Mouse (Mus musculus) neural tube, embryonic 15.5 days (tissue): ENCODE data around the gene Gng11. TPM values are rescaled to one million over a fixed set of nuclear protein-coding genes. Genes with fewer than 3 reads are reported as not detected.

Experiments
- ATAC-seq: fragments of 200-750 bp; cut with Nextera tagmentation; 2 replicates; pipeline ENCODE4 v1.8.0; 2017; ENCODE audit warnings: mild to moderate bottlenecking, moderate TSS enrichment, moderate library complexity; ENCODE audit not compliant: low FRiP score
- H3K27ac ChIP-seq: fragments of 300-500 bp; sonication (generic); replicated peaks from 2 replicates; pipeline ENCODE4 v1.5.1; 2015; ENCODE audit warnings: mild to moderate bottlenecking, inconsistent platforms
- H3K27me3 ChIP-seq: fragments of 300-500 bp; sonication (generic); replicated peaks from 2 replicates; pipeline ENCODE4 v1.6.1; 2015; ENCODE audit warnings: inconsistent platforms
- H3K36me3 ChIP-seq: fragments of 300-500 bp; sonication (generic); 2 replicates; pipeline ENCODE4 v1.6.1; 2015; ENCODE audit warnings: inconsistent platforms
- H3K4me1 ChIP-seq: fragments of 300-500 bp; sonication (generic); 2 replicates; pipeline ENCODE4 v1.6.1; 2015; ENCODE audit warnings: inconsistent platforms
- H3K4me2 ChIP-seq: fragments of 300-500 bp; sonication (generic); 2 replicates; pipeline ENCODE4 v1.6.1; 2015; ENCODE audit warnings: inconsistent platforms, mild to moderate bottlenecking, moderate library complexity
- H3K4me3 ChIP-seq: fragments of 300-500 bp; sonication (generic); replicated peaks from 2 replicates; pipeline ENCODE4 v1.5.1; 2015; ENCODE audit warnings: mild to moderate bottlenecking, inconsistent platforms
- H3K9ac ChIP-seq: fragments of 300-500 bp; sonication (generic); replicated peaks from 2 replicates; pipeline ENCODE4 v1.6.1; 2015; ENCODE audit warnings: mild to moderate bottlenecking, inconsistent platforms
- H3K9me3 ChIP-seq: fragments of 300-500 bp; sonication (generic); replicated peaks from 2 replicates; pipeline ENCODE4 v1.6.1; 2016; ENCODE audit warnings: inconsistent platforms
- WGBS: fragments of 180-500 bp; shearing (Covaris S2); methylation state at CpG from one replicate; pipeline ENCODE4 v1.1.7; 2015; ENCODE audit warnings: mixed read lengths; 5-methylcytosine and 5-hydroxymethylcytosine counted together
- polyA plus RNA-seq: library from polyadenylated mRNA; unstranded; fragments of >200 nt; fragmentation: Nextera tagmentation; extraction: Ambion mirVana; gene quantifications from 2 replicates; pipeline ENCODE4 v1.2.1, GENCODE M21; 2015

Gng11 gene
- polyA plus RNA-seq, 1 experiment from 2014 or later, result 29.2 TPM

DNA sequence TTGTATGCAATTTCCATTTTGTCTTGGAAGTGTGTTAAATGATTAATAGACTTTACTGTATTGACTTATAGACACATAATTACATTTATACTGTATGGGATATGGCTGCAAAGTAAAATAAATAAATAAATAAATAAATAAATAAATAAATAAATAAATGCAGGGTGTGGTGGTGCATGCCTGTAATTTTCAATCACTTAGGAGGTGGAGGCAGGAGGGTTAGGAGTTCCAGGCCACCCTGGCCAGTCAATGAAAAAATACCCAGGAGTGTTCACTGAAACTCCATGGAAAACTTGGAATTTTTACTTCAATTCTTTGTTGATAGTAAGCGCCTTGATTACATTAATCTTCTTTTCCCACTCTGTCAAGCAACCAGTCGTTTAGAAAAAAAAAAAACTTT lies 1.1 kb downstream of the Gng11 start:
- ATAC-seq, result no peak
- Histone ChIP-seq H3K36me3 (no peaks in the 10 kb centered on the region), H3K9me3 (no peaks in the 10 kb centered on the region), H3K4me1 (peaks cover 4% of the 10 kb centered on the region), H3K4me3 (peak overlapping the region; percentile 35; the same call in 1 of the 2 replicates), H3K27me3 (no peaks in the 10 kb centered on the region), H3K4me2 (no peak overlapping the region), H3K9ac (no peak overlapping the region), H3K27ac (no peak overlapping the region)
- 72% methylated on average over 2 of the region's 2 CpGs for WGBS

- Histone ChIP-seq H3K4me3 (no peak overlapping the region), H3K27me3 (no peaks in the 10 kb centered on the region), H3K4me2 (no peak overlapping the region), H3K9ac (no peak overlapping the region), H3K36me3 (no peaks in the 10 kb centered on the region), H3K9me3 (no peaks in the 10 kb centered on the region), H3K27ac (no peak overlapping the region), H3K4me1 (peaks cover 4% of the 10 kb centered on the region)
- 82% methylated on average over 2 of the region's 2 CpGs for WGBS
- ATAC-seq, result no peak
Measured at GRCm38 (mm10) chr6:4008501-4009040, 4.9 kb downstream of the Gng11 start.

DNA sequence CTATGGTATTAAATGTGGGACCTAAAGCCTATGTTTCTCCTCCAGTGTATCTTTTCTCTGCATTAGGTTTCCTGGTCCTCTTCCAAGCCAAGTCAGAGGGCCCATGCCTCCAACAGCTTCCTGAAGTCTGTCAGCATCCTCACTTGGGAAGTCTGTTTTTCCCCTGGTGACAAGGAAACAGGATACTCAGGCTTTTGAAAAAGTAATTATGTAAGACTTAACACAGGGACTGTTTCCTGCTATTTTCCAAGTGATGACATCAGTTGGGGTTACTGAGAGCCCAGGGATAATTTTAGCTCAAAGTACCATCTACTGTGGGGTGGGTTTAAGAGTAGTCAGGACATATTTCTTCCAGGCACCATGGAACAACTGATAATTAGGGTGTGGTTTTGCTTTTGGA lies 5.8 kb downstream of the Gng11 start:
- Histone ChIP-seq H3K27me3 (no peaks in the 10 kb centered on the region), H3K36me3 (no peaks in the 10 kb centered on the region), H3K9ac (no peak overlapping the region), H3K27ac (no peak overlapping the region), H3K9me3 (no peaks in the 10 kb centered on the region), H3K4me3 (no peak overlapping the region), H3K4me1 (no peaks in the 10 kb centered on the region), H3K4me2 (no peak overlapping the region)
- ATAC-seq, result no peak

DNA sequence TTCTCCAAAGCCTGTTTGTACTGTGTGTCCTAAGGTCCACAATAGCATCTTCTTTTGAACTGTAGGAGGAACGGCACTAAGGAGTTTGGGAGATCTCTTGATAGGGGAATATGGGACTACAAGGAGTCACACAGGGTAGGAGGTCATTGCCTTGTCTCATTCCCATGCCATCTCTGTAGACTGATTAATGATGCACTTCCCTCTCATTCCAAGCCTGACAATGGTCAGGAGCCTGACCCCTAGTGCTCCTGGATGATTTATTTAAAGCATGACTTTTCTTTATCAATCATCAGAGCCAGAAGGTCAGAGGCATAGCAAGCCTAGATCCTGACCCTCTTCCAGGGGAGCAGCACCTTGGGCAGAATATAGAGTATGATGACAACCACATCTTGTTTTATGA lies 18.9 kb downstream of the Gng11 start:
- no peak overlapping the region for H3K4me3 ChIP-seq
- H3K27me3 ChIP-seq, result no peaks in the 10 kb centered on the region
- no peak for ATAC-seq
- no peaks in the 10 kb centered on the region for H3K36me3 ChIP-seq
- H3K4me2 ChIP-seq, result no peak overlapping the region
- no peak overlapping the region for H3K9ac ChIP-seq
- no peak overlapping the region for H3K27ac ChIP-seq
- no peaks in the 10 kb centered on the region for H3K4me1 ChIP-seq
- WGBS, result 47% methylated on average over 1 of the region's 1 CpGs
- no peaks in the 10 kb centered on the region for H3K9me3 ChIP-seq

DNA sequence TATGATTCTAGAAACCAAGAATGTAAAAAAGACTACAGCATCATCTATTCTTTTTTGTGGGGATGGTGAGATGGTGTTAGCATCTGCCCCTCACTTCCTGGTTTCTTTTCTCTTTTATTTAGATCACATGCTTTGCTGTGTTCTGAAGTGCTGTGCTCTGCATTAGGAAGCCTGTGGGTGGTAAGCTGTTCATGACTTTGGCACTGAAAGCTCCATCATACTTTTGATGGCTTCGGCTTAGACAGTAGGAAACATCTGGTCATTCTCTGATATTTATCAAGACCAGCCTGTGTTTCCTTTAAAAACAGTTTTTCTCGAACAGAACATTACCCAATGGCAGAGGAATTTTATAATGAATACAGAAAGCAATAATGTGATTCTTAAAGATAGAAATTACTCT lies 22.7 kb downstream of the Gng11 start:
- Histone ChIP-seq H3K36me3 (no peaks in the 10 kb centered on the region), H3K9me3 (no peaks in the 10 kb centered on the region), H3K4me1 (no peaks in the 10 kb centered on the region), H3K4me3 (no peak overlapping the region), H3K27me3 (no peaks in the 10 kb centered on the region), H3K4me2 (no peak overlapping the region), H3K27ac (no peak overlapping the region), H3K9ac (no peak overlapping the region)
- ATAC-seq, result no peak
- WGBS, result 73% methylated on average over 2 of the region's 2 CpGs

- Histone ChIP-seq H3K4me3 (no peak overlapping the region), H3K27ac (no peak overlapping the region), H3K9ac (no peak overlapping the region), H3K27me3 (no peaks in the 10 kb centered on the region), H3K4me2 (no peak overlapping the region), H3K9me3 (no peaks in the 10 kb centered on the region), H3K36me3 (no peaks in the 10 kb centered on the region), H3K4me1 (no peaks in the 10 kb centered on the region)
- ATAC-seq, result no peak
- WGBS, result 83% methylated on average over 3 of the region's 3 CpGs
Measured at GRCm38 (mm10) chr6:4030956-4031355, 27.3 kb downstream of the Gng11 start.

- no peak for ATAC-seq
- no peak overlapping the region for H3K27ac ChIP-seq
- 83% methylated on average over 1 of the region's 1 CpGs for WGBS
- no peak overlapping the region for H3K4me2 ChIP-seq
- no peak overlapping the region for H3K4me3 ChIP-seq
- no peaks in the 10 kb centered on the region for H3K4me1 ChIP-seq
- H3K36me3 ChIP-seq, result no peaks in the 10 kb centered on the region
- H3K9ac ChIP-seq, result no peak overlapping the region
- no peaks in the 10 kb centered on the region for H3K27me3 ChIP-seq
- no peaks in the 10 kb centered on the region for H3K9me3 ChIP-seq
Measured at GRCm38 (mm10) chr6:4041821-4042220, 38.1 kb downstream of the Gng11 start.

DNA sequence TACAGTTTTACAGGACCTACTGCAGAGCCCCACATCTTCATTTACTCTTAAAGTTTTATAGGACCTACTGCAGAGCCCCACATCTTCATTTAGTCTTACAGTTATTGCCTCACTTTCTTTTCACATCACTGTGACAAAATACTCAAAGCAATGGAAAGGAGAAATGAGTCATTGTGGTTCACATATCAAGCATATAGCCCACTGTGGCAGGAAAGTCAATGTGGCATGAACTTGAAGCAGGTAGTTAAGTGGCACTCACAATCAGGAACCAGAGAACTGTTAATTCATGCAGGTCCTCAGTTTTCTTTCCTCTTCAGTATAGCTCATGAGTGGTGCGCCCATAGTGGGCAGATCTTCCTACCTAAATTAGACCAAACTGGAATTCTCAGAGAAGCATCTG lies 43.5 kb downstream of the Gng11 start:
- Histone ChIP-seq H3K27me3 (no peaks in the 10 kb centered on the region), H3K27ac (no peak overlapping the region), H3K9me3 (no peaks in the 10 kb centered on the region), H3K4me3 (no peak overlapping the region), H3K4me1 (no peaks in the 10 kb centered on the region), H3K4me2 (no peak overlapping the region), H3K36me3 (no peaks in the 10 kb centered on the region), H3K9ac (no peak overlapping the region)
- WGBS, result 100% methylated on average over 1 of the region's 1 CpGs
- ATAC-seq, result no peak

- H3K27me3 ChIP-seq, result no peaks in the 10 kb centered on the region
- H3K36me3 ChIP-seq, result no peaks in the 10 kb centered on the region
- no peak overlapping the region for H3K27ac ChIP-seq
- WGBS, result 71% methylated on average over 1 of the region's 1 CpGs
- no peaks in the 10 kb centered on the region for H3K4me1 ChIP-seq
- ATAC-seq, result no peak
- H3K4me2 ChIP-seq, result no peak overlapping the region
- H3K9me3 ChIP-seq, result no peaks in the 10 kb centered on the region
- H3K4me3 ChIP-seq, result no peak overlapping the region
- no peak overlapping the region for H3K9ac ChIP-seq
Measured at GRCm38 (mm10) chr6:4052843-4053242, 49.1 kb downstream of the Gng11 start.

DNA sequence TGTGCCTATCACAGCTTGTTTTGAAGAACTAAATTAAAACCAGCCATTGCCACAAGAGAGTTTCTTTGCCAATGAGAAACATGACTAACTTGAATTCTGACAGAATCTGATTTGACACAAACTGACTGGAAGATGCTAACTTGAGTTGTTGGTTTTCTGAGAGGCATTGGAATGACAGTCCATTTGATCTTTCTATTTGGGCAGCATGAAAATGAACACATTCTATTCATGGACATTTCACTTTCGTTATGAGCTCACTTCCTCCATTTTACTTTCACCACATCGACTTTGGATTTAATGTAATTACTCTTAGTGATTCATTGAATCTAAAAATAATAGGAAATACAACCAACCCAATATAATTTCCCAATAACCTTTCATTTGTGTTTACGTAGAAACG lies 50.7 kb downstream of the Gng11 start:
- H3K9me3 ChIP-seq, result no peaks in the 10 kb centered on the region
- no peak for ATAC-seq
- no peaks in the 10 kb centered on the region for H3K27me3 ChIP-seq
- H3K36me3 ChIP-seq, result no peaks in the 10 kb centered on the region
- WGBS, result 92% methylated on average over 4 of the region's 4 CpGs
- no peak overlapping the region for H3K4me3 ChIP-seq
- no peak overlapping the region for H3K9ac ChIP-seq
- no peak overlapping the region for H3K27ac ChIP-seq
- H3K4me1 ChIP-seq, result no peaks in the 10 kb centered on the region
- no peak overlapping the region for H3K4me2 ChIP-seq

Other genes with a start within 250 kb of the Gng11 start
- 1.4 and 1.8 TPM in 2 replicates for gene Calcr, start 239.2 kb upstream of the Gng11 start, polyA plus RNA-seq
- gene Tfpi2, start 15.0 kb upstream of the Gng11 start, polyA plus RNA-seq, result 0.42 and 1.6 TPM in 2 replicates
- gene Gngt1, start 10.1 kb upstream of the Gng11 start, polyA plus RNA-seq, result not detected in 2 replicates
- 31.3 and 41.8 TPM in 2 replicates for gene Bet1, start 83.1 kb downstream of the Gng11 start, polyA plus RNA-seq